Mouse (Mus musculus) A20 (cell line): ENCODE measurements at regions not wholly inside any gene's neighbourhood (a gene's known extent, or its start where the extent isn't known, plus 50 kb on each side); places are given as distances from the start of the nearest gene placed in this dataset.
A peak's percentile ranks its signal among the peaks of the same experiment; 100 is the strongest.

ENCODE experiments used
- DNase-seq: peaks from one replicate; pipeline ENCODE4 v3.0.0-alpha.2; 2011; ENCODE audit warnings: low read depth, low spot score

- DNase-seq = no peak
Observed at GRCm38 (mm10) chr1:43247609-43248008, 50.8 kb upstream of the Fhl2 start.

DNA sequence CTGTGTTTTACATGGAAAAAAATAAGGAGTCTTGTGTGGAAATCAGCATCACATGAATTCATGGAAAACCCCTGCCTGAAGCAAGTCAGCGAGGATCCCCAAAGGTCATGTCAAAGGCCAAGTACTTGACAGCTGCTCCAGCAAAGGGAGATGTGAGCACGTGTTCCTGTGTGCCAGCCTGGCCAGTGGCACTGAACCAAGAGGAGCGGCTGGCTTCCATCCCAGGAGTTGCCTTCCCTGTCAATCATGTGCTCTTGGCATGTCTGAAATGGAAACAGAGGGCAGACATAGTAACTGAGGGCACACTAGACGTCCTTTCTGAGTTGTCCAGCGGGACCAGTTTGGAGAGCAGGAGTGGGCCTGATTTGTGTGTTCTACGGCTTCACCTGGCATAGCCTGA, 53.5 kb upstream of the Fhl2 start:
- no peak for DNase-seq

- no peak for DNase-seq
Observed at GRCm38 (mm10) chr1:43251356-43251755, 54.6 kb upstream of the Fhl2 start.

DNA sequence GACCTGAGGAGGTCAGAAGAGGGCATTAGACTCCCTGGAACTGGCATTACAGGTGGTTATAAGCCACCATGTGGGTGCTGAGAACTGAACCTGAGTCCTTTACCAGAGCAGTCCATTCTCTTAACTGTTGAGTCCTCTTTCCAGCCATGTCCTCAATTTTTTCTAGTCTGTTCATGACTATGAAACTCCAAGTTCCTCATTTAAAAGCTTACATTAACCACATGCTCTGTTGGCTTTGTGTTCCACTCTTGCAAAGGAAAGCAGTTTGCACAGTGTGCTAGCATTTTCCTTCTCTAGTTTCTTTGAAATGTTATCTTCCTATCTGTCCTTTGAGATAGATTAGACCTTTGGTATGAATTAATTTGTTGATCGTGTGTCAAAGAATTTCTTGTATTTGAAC, 57.3 kb upstream of the Fhl2 start:
- DNase-seq = no peak

DNA sequence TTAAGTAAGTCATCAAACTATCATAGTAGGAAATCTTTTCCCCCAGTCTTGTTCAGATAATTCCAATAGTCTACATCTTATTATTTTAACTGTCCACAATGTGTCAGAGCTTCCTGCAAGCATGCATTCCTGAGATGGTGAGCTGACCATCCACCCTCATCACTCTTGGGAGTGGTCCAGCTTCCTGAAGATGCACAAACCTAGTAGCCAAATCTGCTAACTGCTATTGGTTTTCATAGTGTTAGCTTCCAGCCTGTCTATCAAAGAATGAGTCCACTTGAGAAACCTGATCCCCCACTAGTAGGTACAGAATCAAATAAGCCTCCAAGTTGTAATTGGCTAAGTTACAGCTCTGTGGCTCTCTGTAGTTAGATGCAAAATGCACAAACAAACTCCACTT, 59.3 kb upstream of the Fhl2 start:
- DNase-seq = no peak

GRCm38 (mm10) chr1:43257909-43258308, 61.1 kb upstream of the Fhl2 start:
- no peak for DNase-seq

GRCm38 (mm10) chr1:43259841-43260240, 63.1 kb upstream of the Fhl2 start:
- no peak for DNase-seq

DNA sequence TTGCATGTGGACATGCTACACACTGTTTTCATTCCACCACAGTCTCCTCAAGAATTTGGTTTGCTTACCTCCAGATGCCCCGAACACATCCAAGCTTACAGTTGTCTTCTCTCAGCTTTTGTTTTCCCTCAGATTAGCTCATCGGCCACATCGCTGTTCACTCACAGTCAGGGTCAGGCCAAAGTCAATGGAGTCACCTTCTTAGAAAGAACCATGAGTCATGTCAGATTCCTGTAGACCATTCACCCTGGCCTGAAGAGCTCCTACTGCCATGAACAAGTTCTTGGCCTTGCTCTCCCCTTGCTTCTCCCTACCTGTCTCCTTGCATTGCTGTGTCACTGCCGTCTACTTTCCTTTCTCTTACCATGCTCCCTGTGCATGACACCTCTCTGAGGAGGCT, 63.7 kb upstream of the Fhl2 start:
- DNase-seq = no peak

DNA sequence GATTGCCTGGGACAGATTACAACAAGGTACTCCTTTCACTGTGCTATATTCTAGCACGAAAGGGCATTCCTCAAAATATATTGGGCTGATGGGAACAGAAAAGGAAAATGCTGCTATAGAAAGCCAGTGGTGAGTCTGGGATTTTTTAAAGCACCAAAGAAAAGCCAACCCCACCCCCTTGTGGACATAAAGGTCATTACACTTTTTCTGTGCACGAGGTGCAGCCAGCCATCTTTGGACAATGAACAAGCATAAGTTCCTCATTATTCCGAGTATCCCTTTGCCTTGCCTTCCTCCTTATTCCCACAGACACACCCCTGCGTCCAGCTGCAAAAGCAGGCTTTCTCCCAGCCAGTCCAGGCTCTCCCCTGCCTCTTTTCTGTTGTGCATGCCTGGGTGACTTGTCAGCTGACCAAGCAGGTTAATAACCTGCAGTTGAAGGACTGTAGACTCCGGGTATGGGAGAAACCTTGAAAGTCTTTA, 67.7 kb upstream of the Fhl2 start:
- peak; percentile 52 for DNase-seq

GRCm38 (mm10) chr1:43265699-43266455, 69.1 kb upstream of the Fhl2 start:
- DNase-seq = no peak

DNA sequence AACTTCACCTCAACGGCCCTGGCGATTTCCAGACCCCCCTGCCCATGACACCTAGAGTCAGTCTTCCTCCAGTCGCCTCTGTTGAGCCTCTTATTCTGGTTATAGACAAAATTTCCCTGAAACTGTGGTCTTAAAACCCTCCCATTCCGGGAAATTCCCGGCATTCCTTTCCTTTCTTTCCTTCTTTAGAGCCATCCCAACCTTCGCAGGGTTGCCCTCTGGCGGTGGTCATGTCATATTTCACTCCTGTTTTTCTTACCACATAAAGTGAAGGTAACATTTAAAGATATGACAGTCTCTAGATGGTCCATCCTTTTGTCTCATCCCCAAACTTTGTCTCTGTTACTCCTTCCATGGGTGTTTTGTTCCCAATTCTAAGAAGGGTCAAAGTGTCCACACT, 72.9 kb upstream of the Fhl2 start:
- peak; percentile 6 for DNase-seq

DNA sequence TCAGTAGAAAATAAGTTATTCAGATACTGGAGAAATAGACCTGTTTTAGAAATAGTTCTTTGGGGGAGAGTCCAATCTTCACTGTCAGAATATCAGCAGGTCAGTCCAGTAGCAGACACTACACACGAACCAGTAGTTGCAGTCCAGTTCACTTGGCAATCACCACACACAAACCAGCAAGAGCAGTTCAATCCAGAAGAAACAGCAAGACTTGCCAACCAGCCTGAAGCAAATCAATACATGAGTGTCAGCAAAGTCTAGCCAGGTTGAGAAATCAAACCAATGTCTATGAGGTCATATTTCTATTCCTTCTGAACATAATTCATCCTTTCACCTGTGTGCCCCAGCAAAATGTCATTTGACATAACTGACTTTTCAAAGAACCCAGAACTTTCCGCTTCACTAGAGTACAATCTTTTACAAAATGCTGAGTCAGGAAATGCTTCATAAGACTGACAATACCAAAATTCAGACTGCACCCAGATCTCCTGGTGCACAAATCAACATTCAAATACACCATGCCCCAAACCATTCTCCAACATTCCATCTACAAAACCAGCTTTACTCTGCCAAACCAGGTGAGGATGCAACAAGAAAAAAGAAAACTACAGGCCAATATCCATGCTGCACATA, 76.6 kb upstream of the Fhl2 start:
- no peak for DNase-seq

- no peak for DNase-seq
Observed at GRCm38 (mm10) chr1:43291736-43292135, 95.0 kb upstream of the Fhl2 start.

GRCm38 (mm10) chr1:43292561-43292960, 95.8 kb upstream of the Fhl2 start:
- no peak for DNase-seq

DNA sequence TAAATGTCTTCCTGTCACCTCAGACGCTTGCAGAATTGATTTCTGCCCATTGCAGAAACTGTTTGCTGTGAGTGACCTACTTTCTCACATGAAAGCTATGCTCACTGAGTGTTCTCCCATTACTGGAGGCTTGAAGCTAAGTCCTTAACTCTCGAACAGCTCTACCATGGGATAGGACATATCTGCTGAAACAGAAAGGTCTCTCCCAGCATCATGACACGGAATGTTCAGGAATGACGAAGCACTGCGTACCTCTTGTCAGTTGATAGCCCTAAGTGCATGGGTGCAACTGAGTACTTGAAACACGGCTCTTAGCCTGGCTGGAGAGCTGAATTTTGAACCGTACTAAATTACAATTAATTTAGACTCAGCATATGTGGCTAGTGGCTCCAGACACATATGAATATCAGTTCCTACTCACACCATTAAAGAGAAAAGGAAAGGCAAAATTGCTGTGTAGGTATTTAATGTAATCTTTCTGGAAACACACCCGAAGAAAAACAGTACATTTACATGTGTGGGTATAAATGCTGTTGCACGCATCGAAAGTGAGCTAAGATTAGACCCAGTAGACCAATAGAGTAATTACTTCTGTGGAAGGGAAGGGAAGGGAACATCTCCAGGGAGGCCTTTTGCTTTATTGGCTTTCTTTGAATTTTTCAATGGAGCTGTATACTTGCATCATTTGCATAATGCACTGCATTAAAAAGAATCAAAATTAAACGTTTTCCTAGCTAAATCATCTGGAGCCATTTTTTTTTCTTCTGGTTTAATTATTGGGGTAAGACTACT, 97.6 kb upstream of the Fhl2 start:
- no peak for DNase-seq

GRCm38 (mm10) chr1:43297579-43297978, 100.8 kb upstream of the Fhl2 start:
- DNase-seq = no peak

DNA sequence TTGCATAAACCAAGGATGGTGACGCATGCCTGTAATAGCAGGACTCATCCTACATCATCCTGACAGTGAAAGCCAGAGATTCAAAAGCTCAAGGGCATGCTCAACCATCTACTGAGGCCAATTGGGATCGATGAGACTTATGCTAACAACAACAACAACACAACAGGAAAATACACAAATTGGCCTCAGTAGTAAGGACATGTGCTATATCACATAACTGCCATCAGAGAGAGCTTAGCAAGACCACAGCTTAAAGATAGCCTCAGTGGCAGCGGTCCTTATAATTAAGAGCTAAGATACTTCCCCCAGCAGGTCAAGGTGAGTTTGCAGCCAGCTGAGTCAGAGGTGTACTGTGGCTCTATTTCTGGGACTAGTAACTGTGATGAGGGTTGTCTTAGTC, 102.0 kb upstream of the Fhl2 start:
- DNase-seq = no peak

DNA sequence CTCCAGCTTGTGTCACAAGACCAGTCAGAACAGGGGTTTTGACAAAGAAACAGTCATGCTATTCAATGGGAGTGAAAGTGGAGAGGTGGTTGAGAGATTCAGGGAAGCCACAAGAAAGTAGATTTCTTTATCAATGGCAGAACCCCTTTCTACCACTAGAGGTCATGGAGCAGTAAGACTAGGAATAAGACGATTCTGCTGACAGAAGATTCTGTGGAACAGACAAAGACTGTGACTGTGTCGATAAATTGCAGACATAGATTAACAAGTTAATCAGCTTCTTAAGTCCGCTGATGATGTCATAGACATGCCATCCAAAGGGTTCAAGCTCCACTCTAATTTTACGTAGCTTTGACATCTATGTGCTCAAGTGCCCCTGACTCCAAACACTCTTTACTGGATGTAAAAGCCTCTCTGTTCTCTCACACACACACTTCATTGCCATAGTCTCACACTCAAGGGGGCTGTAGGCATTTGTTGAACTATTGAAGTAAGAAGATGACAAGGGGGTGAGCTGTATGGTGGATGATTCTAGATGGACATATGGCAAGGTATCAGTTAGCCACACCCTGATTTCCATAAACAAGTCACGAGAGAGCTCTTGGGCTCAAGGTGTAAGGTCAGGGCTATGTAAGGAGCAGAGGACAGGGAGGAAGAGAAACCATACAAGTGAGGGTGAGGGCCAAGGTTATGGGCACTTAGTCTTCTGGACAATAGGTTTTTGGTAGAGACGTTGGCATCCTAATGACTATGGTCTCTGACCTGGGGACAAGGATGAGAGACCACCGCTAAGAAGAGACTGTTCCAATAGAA, 102.9 kb upstream of the Fhl2 start:
- peak; percentile 53 for DNase-seq

GRCm38 (mm10) chr1:43300676-43301075, 103.9 kb upstream of the Fhl2 start:
- no peak for DNase-seq

DNA sequence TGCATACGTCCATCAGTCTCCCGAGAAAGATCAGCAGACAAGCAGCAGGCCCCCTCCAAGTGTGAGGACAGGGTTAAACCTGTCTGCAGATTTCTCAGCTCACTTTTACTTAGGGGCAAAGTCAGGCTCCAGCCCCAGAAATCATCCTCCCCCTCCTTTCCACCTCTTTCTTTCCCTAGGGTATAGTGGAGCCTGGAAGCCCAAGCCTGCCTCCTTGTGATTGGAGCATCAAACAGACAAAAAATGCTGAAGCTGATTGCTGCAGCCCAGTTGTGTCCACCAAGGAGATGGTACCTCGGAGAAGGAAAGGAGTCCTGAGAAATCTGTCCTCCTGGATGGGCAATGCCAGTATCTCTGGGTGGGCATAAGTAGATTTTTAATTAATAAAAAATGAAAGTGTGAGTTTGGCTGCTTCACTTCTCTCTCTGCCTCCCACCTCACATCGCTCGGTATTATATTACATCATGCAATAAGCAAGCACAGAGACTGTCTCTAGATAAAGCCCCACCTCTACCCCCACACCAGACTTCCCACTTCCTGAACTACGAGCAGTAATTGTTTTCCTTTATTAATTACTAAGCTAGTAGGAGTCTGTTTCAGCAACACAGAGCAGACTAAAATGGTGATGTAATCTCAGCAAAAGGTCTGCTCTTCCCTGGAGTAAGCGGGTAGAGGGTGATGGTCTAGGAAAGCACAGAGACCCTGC, 105.2 kb upstream of the Fhl2 start:
- DNase-seq = no peak

- no peak for DNase-seq
Observed at GRCm38 (mm10) chr1:43302657-43303056, 105.9 kb upstream of the Fhl2 start.
